Mouse (Mus musculus) adrenal gland, adult 8-10 months (tissue): ENCODE data around the gene Cabp2. TPM values are rescaled to one million over a fixed set of nuclear protein-coding genes. Genes with fewer than 3 reads are reported as not detected.
"Not testable (repeated sequence)": the region's sequence is repeated elsewhere in the genome, so short reads cannot be mapped to it uniquely, and the experiment has no call there.

ENCODE experiments used
- DNase-seq: peaks from one replicate; pipeline ENCODE4 v3.0.0; 2022
- total RNA-seq, 4 experiments: library from RNA; stranded (reverse); gene quantifications; 2 replicates each; pipeline ENCODE4 v1.2.4; 2022

Gene Cabp2
- total RNA-seq, 4 experiments from 2014 or later = not detected

DNA sequence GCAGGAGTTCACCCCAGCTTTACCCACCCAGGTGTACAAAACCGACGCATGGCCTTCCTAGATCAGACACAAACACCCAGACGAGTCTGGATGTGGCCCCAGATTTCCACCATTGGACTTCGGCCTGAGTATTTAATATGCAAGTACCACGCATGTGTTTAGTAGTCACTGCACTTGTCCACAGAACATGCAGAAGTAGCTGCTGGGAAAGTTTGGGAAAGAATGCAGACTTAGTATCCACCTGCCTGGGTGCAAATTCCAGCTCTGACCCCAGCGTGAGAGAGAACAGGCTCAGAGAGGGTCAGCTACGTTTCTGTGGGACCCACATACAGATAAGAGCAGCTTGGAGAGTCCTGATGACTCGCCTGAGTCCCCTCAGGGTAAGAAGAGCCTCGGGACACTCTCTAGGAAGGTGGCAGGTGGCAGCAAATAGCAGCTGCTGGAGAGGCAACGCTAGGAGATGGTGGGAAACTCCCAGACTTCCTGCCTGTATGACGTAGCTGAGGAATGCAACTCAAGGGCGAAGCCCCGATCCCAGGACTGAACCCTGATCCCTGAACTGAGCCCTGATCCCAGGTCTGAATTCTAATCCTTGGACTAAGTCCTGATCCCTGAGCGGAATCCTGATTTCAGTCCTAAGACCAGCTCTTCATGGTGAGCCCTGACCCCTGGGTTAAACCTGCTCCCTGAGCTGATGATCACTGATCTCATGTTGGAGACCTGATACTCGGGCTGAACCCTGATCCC lies 25.3 kb upstream of the Cabp2 start:
- no peak for DNase-seq

DNA sequence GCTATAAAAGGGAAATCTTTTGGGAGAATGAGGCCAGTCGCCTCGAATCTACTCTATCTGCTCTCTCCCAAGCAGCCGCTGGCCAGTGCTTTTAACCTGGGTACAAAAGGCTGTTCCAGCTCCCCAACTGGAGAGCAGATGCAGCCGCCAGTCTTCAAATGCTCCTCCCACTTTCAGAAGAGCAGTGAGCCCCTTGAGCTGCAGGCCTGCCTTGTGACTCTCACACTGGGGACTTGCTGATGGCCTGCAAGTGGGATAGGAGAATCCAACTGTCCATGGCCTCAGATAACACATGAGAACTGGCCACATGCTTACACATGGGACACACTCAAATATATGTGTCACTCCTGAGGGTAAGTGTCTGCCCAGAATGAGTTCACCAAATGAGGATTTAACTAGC lies 24.7 kb upstream of the Cabp2 start:
- no peak for DNase-seq

DNA sequence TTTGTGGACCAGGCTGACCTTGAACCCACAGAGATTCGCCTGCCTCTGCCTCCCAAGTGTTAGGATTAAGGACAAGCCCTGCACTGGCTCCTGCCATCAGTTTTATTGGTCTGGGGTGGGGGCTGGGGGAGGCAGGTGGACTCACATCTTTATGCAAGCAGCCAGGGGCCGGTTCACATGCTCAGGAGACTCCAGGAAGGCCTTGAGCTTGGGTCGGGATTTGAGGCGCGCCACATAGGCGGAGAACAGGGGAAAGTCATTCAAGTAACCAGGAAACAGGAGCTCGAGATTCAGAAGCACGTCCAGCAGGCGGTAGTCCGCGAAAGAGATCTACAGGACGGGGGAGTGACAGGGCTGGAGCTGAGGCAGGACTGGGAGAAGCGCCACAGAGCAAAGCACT lies 24.0 kb upstream of the Cabp2 start:
- DNase-seq = no peak

DNA sequence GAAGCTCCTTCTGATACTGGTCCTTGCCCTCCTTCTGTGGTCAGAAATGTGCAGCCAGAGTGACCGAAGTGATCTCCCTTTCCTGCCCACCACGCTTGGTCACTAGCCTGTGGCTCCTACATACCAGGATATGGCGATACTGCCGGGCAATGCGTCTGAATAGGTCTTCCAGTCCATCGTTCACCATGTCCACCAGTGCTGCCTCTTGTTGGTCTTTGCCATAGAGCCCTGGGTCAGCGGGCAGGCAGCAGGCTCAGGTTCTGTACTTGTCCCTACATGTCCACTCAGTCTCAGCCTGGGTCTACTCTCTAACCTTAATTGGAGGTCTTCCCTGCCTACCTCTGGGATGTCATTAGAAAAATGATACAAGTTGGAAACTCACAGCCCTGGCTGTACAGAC lies 23.4 kb upstream of the Cabp2 start:
- no peak for DNase-seq

DNA sequence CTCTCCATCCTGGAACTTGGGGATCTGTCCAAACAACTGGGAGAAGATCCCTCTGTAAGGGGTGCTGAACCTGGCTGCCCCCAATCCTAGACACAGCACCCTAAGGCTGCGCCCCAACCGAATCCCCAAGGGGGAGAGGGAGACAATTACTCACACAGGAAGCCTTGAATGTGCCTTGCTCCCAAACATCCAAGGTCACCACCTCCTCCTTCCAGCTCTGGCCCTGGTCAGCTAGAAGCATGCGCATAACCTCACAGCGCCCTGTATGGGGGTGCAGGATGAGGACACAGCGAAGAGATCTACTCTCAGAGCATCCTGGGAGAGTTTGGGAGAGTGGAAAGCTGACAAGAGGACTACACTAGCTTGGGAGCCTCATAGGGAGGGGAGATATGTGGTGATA lies 22.8 kb upstream of the Cabp2 start:
- DNase-seq = peak; percentile 62

DNA sequence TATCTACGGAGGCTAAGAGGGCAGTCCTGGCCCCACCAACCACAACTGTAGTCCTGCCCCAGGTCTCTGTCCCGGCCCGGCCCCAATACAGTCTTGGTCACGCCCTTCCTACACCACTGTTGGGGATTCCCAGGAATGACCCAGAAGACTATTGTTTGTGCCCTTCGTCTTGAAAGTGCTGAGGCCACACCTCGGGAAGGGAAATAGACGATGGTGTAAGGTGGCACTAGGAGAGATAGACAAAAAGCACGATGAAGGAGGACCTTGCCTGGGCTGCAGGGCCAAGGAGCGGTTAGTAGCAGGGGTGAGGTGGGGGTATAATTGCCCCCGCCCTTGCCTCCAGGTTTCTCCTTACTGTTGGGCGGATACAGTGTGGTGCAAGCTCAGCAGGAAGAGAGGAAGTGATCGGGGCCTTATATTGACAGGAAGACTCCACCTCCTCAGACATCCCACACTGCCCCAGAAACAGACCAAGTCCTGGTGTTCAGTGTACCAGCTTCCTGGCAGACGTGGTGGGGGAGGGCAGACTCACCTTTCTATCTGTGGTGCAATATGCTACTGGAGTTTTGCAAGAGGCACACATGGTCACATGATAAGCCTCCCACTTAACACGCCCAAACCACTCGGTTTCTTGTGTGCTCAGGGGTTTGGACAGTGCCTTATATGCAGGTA lies 22.2 kb upstream of the Cabp2 start, which contains the start of gene Gstp3:
Gene Gstp3, minus strand, starts transcription at position 501 of the 672 bp plus-strand sequence.
- DNase-seq = no peak

DNA sequence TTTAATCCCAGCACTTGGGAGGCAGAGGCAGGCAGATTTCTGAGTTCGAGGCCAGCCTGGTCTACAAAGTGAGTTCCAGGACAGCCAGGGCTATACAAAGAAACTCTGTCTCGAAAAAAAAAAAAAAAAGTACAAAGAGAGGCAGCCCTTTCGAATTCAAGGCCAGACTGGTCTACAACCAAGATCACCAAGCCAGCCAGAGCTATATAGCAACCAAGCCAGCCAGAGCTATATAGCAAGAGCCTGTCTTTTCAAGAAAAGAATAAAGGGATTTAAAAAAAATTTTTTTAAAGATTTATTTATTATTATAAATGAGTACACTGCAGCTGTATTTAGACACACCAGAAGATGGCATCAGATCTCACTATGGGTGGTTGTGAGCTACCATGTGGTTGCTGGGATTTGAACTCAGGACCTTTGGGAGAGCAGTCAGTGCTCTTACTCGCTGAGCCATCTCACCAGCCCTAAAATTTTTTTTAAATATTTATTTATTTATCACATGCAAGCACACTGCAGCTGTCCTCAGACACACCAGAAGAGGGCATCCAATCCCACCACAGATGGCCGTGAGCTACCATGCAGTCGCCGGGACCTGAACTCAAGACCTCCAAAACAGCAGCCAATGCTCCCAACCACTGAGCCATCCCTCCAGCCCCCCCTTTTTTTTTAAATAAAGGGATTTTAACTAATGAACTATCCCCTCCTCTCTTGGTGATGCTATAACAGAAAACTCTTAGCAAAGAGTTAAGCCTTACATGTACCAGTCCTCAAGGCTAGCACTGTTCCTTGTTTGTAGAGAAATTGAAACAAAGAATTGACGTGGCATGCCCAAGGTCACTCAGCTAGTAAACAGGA lies 21.1 kb upstream of the Cabp2 start:
- DNase-seq = not testable (repeated sequence)

DNA sequence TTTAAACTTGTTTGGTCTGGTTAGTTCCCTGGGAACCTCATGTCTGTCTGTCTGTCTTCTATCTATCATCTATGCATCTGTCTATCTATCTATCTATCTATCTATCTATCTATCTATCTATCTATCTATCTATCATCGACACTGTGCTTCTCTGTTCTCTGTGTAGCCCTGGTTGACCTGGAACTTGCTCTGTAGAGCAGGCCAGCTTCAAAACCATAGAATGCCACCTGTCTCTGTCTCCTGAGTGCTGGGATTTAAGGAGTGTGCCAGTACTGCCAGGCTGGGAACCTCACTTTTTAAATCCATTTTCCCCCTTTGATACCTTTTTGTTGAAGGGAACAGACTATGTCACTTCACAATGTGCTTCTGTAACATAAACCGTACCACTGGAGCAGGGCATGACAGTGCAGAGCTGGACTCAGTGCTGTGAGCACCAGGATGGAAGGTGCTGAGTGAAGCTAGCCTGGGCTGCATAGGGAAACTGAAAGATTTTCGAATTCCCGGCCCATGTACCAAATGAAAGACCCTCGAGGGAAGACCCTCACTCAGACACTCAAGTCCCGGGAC lies 20.4 kb upstream of the Cabp2 start:
- DNase-seq = no peak

DNA sequence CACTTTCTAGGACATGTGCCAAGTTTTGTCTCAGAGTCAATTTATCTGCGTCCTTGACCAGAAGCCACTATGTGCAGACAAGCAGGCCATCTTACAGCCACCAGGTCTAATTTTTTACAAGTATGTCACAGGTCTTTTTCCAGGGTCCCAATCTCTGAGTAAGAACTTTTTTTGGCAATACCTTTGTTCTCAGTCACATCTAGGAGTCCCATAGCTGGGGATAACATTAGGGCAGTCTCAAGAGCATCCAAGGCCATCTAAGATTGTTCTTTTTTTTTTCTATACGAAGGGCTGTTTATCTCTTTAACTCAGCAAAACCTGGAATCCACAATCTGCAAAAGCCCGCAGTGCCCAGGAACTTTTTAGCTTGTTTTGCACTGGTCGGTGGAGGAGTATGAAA lies 18.0 kb upstream of the Cabp2 start:
- DNase-seq = not testable (repeated sequence)

DNA sequence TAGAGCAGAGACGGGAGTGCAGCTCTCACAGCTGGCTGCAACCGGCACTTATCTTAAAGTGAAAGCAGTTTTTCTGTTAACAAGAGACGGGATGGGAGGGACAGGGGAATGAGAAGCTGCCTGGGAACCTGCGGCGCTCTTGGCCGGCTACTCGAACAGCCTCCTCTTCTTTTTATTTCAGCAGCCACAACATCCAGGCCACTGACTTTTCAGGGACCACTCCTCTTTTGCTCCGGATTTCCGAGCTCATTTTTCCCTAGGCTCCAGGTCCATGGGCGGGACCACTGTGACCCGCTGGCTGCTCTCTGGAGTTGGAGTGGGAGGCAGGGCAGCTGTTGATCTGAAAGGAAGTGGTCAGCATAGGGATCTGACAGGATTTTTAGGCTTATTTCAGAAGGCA lies 16.9 kb upstream of the Cabp2 start:
- DNase-seq = not testable (repeated sequence)

DNA sequence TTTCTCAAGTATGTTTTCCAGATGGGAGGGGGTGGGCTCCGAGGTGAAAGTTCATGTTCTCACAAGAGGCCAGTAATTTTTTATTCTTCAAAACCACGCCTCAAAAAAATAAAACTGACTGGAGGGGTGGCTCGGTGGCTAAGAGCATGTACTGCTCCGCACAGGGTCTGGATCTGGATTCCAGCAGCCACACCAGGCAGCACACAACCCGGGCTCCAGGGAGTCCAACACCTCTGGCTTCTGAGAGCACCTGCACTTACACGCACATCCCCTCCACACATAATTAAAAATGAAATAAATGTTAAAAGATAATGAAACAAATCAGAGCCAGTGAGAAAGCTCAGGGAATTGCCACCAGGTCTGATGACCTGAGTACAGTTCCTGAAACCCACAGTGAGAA lies 15.1 kb upstream of the Cabp2 start:
- no peak for DNase-seq

DNA sequence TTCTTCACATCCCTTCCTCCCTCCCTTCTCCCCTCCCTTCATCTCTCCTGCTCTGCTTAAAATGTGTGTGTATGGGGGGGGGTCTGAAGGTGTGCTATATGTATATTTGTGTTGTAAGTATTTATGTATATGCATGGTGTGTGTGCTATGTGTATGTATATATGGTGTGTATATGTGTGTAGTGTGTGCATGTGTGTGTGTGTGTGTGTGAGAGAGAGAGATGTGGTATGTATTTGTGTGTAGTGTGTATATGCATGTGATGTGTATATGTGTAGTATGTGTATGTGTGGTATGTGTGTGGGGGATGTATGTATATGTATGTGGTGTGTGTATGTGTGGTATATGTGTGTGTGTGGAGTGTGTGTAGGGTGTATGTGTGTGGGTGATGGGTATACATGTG lies 14.5 kb upstream of the Cabp2 start:
- DNase-seq = no peak

DNA sequence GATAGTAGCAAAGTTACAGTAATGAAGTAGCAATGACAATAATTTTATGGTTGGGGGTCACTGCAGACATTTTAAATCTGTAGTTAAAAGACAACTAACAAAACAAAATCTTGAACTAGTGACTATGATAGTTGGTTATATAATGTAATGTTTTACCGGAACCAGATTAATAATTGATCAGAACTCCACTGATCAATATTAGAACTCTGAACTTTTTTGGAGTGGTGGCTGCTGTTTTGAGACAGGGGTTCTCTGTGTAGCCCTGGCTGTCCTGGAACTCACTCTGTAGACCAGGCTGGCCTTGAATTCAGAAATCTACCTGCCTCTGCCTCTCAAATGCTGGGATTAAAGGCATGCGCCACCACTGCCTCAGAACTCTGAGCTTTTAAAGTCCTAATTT lies 13.1 kb upstream of the Cabp2 start:
- DNase-seq = not testable (repeated sequence)

DNA sequence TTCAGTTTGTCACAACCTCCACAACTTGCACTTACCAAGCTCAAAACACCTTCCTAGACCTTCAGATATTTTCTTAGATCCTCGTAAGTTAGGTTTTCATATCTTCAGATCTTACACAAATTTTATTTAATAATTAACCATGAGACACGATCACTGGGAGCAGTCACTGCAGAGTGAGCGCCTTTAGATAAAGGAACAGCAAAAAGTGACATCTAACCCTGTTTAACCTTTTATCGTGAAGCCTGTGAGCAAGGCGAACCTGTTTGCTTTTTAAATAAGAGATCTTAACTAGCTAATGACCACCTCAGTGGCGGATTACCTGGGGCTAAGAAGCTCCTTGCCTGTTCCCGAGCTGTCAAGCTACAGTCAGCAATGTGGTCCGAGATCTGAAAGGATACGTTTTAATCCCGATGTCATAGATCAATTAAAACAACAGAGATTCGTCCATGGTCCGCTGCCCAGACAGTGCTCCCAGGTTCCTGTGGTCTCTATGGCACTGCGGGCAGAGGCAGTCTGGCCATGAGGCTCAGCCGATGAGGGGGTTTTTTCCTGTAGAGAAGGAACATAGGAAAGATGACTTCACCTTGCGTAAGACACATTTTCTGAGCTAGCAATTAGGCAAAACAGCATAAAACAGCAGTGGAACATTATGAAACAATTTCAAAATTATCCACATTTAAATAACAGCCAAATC lies 12.5 kb upstream of the Cabp2 start:
- DNase-seq = no peak

DNA sequence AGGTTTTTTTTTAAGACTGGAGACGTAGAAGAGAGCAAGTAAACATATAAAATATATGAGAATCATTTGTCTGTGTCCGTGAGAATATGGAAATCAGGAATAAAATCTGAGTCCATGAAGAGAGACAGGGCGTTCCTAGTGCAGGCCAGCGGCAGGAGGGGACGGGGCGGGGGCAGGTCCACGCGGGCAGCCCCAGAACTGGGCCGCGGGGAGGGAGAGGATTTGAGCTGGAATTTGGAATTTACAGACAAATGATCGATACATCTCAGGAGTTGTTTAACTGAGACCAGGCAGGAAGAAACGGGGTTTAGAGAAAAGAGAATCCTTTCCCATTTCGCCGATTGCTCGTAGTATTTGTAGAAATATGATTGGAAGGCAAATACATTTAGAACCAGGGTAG lies 11.1 kb upstream of the Cabp2 start:
- DNase-seq = no peak

DNA sequence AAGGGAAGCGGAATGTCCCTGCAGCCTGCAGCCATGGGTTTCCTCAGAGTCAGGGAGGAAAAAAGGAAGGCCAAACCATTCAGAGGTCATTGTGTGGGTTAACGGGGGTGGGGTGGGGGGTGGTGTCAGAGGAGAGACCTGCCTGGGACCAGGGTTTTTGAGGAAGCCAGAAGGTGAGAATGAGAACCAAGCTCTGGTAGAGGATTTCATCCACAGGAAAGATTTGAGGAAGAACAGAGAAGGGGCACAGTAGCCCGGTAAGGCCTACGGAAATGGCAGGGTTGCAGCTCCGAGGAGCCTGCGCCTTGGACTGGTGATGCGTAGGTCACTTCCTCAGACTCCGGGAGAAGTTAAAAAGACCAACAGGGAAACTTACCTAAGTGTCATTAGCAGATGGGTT lies 10.6 kb upstream of the Cabp2 start:
- no peak for DNase-seq

DNA sequence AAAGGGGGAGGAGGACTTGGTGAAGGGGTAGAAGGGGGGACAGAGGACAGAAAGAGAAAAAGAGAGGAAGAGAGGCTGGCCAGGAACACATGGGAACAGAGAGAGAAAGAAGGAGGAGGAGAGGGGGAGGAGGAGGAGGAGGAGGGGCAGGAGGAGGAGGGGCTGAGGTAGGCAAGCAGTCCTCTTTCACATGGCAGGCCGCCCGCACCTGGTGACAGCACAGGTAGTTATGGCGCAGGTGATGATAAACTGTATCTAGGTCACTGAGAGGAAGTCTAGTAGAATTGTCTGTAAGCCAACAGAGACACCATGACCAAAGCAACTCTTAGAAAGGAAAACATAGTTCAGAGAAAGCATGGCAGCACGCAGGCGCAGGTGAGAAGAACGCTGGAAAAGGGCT lies 10.0 kb upstream of the Cabp2 start:
- DNase-seq = no peak

DNA sequence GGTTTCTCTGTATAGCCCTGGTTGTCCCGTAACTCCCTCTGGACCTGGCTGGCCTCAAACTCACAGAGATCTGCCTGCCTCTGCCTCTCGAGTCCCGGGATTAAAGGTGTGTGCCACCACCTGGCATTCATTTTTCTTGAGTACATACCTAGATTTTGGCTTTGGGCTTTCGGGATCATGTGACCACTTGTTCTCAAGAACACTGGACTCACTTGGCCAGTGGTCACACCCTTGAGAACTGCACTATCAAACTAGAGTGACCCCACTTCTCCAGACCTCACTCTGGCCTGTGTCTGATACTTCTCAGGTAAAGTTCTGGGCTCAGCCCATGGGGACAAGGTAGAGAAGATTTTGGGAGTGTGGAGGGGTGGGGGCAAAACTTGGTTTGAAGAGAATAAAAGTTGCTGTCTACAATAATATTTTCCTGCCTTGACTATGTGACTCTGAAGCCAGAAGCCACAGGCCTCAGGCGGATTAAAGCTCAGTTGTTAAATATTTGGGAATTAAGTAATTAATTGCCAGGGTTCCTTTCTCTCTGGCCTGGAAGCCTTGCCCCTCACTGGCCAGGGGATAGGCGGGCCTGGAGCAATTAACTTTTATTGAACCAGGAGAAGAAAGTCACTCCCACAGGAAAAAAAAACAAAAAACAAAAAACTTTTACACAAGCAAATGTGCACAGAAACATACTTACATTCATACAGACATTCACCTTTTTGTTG lies 8.5 kb upstream of the Cabp2 start:
- no peak for DNase-seq

DNA sequence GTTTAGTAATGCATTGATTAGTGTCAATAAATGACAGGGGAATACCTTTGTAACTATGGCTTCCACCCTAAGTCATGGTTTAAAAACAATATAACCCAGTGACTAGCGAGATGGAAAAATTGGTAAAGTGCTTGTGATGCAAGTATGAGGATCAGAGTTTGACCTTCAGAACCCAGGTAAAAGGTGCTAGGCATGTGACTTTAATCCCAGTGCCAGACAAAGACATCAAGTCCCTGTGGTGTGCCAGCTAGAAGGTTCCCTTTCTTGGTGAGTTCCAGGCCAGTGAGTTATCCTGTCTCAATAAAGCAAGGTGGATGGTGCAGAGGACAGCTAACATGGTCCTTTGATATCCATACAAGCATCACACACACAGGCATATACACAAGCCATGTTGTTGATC lies 5.8 kb upstream of the Cabp2 start:
- DNase-seq = no peak

DNA sequence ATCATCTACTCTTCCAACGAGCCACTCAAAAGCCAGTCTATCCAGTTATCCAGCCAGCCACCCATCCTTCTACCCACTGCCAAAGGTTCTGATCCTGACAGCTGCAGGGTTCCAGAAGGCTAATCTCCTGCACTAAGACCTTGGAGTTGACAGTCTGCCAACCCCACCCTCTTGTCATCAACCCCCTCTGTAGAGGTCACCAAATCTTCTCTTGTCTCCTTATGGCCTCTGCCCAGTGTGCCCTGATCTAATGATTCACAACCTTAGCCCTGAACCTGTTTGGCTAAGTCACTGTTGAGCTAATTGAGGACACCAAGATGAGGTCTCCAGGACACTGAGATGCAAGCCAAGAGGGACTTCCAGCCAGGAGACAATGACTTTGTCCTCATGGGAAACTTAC lies 1.8 kb upstream of the Cabp2 start:
- DNase-seq = no peak

DNA sequence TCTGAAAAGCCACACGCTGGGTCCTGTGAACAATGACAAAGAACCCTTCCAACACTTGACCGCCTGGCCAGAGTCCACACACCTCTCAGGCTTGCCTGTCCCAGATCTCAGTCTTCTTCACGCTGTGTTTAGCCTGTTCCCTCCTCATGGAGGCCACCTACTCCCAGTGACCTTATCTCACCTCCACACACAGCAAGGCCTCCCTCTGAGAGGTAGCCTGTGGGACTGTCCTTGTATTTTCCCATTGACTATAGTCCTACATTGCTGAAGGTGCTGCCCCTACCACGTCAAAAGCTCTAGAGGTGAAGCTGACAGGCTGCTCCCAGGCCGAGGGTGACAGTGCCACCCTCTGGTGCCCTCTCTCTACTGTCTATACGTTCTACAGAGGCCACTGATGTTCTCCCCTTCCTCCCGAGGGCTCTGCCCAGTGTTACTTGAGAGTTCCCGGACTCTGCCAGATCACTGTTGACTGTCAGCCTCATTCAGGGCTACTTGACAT lies 818 bp upstream of the Cabp2 start:
- DNase-seq = no peak
